ENCODE assay signal across 8 mouse cellular contexts in genomic region chr2:125723086-125723407, GRCm38 (mm10). TPM values are rescaled to one million over a fixed set of nuclear protein-coding genes. Genes with fewer than 3 reads are reported as not detected.
DNase-seq lines count a peak whose midpoint lies in the region; ATAC-seq and TF ChIP-seq lines count a peak whose summit lies in the region.

No protein-coding gene starts in this region.

- peaks cover 18% of the 10 kb centered on the region for H3K4me1 ChIP-seq in thymus, adult 2 months (replicated peaks; ENCODE audit: control insufficient read depth, insufficient read depth, low read length)
- no peaks in the 10 kb centered on the region for H3K4me1 ChIP-seq in liver, embryonic 14.5 days (replicated peaks; ENCODE audit: control insufficient read depth in 2 of 2, insufficient read depth in 2 of 2, low read length in 1 of 2)
- peaks cover 3% of the 10 kb centered on the region; the same call in 1 of the 2 replicates for H3K4me1 ChIP-seq in stomach, postnatal 0 days (replicated peaks; ENCODE audit: control insufficient read depth, insufficient read depth)

- no peak for TF ChIP-seq EP300 in liver, embryonic 14.5 days (IDR thresholded peaks at IDR 0.05; ENCODE audit: low read depth)
- TF ChIP-seq EP300 in stomach, postnatal 0 days (optimal IDR thresholded peaks at IDR 0.05), result no peak

- H3K27ac ChIP-seq in thymus, adult 2 months (ENCODE audit: control insufficient read depth, insufficient read depth, low read length), result no peak overlapping the region
- H3K27ac ChIP-seq in liver, embryonic 14.5 days, result no peak overlapping the region
- no peak overlapping the region for H3K27ac ChIP-seq in stomach, postnatal 0 days (replicated peaks)

- no peak overlapping the region for H3K4me3 ChIP-seq in thymus, adult 2 months (ENCODE audit: control insufficient read depth, insufficient read depth, low read length)
- peak overlapping the region in 1 of 2 experiments; percentile 42; a peak in 2 of 4 replicates for H3K4me3 ChIP-seq in liver, embryonic 14.5 days (ENCODE audit: insufficient read depth in 1 of 2, low read depth in 2 of 2, low read length in 2 of 2)
- peak overlapping the region; percentile 45 for H3K4me3 ChIP-seq in stomach, postnatal 0 days (ENCODE audit: low read depth, low read length)

- peak overlapping the region; percentile 57 for H3K4me2 ChIP-seq in liver, embryonic 14.5 days (ENCODE audit: low read depth)
- peak overlapping the region; percentile 86 for H3K4me2 ChIP-seq in stomach, postnatal 0 days (replicated peaks; ENCODE audit: low read depth)

- peak; percentile 47 for DNase-seq in embryo, embryonic 10 days (ENCODE audit: low spot score)
- DNase-seq in embryo, embryonic 10.5 days (ENCODE audit: low spot score), result no peak
- peak; percentile 23 for DNase-seq in thymus, postnatal 4 days
- no peak for DNase-seq in thymus, adult 2 months
- DNase-seq in liver, embryonic 14.5 days (ENCODE audit: low read depth in 3 of 3, low spot score in 3 of 3), result no peak
- no peak for DNase-seq in stomach, postnatal 0 days (ENCODE audit: low spot score)
- no peak for DNase-seq in urinary bladder, postnatal 36 days (ENCODE audit: low spot score in 2 of 2)
- DNase-seq in spleen, postnatal 14 days (ENCODE audit: low spot score in 2 of 2), result no peak

- H3K27me3 ChIP-seq in thymus, adult 2 months (ENCODE audit: control insufficient read depth, insufficient read depth, low read length), result no peaks in the 10 kb centered on the region
- H3K27me3 ChIP-seq in liver, embryonic 14.5 days (ENCODE audit: control insufficient read depth, insufficient read depth, low read length), result peaks cover 52% of the 10 kb centered on the region
- H3K27me3 ChIP-seq in stomach, postnatal 0 days (ENCODE audit: control insufficient read depth, insufficient read depth, low read length), result no peaks in the 10 kb centered on the region

- TF ChIP-seq POLR2A in thymus, adult 2 months (IDR thresholded peaks at IDR 0.05; ENCODE audit: control insufficient read depth, extremely low read depth, insufficient read depth, low read length, poor library complexity), result no peak

- H3K9me3 ChIP-seq in liver, embryonic 14.5 days (ENCODE audit: control insufficient read depth, low read length), result no peaks in the 10 kb centered on the region
- no peaks in the 10 kb centered on the region for H3K9me3 ChIP-seq in stomach, postnatal 0 days (ENCODE audit: control insufficient read depth, low read length)

- no peak overlapping the region for H3K9ac ChIP-seq in liver, embryonic 14.5 days (replicated peaks)
- 0 out of 2 replicates have a peak overlapping the region, but pooled peaks have one; percentile 4 for H3K9ac ChIP-seq in stomach, postnatal 0 days (ENCODE audit: low read length)

- H3K36me3 ChIP-seq in thymus, adult 2 months (ENCODE audit: control insufficient read depth, insufficient read depth, low read length), result no peaks in the 10 kb centered on the region
- H3K36me3 ChIP-seq in liver, embryonic 14.5 days (replicated peaks; ENCODE audit: control insufficient read depth, insufficient read depth, low read depth), result no peaks in the 10 kb centered on the region
- H3K36me3 ChIP-seq in stomach, postnatal 0 days (ENCODE audit: control insufficient read depth, insufficient read depth, low read length), result no peaks in the 10 kb centered on the region

- TF ChIP-seq CTCF in thymus, adult 2 months (IDR thresholded peaks at IDR 0.05; ENCODE audit: borderline replicate concordance, control insufficient read depth, extremely low read depth, insufficient read depth, low read length, poor library complexity), result no peak
- no peak for TF ChIP-seq CTCF in liver, embryonic 14.5 days (IDR thresholded peaks at IDR 0.05; ENCODE audit: low read depth)
- no peak for TF ChIP-seq CTCF in stomach, postnatal 0 days (IDR thresholded peaks at IDR 0.05; ENCODE audit: low read depth)

- WGBS in thymus, adult 2 months, result 14% methylated on average over 18 of the region's 18 CpGs
- WGBS in liver, embryonic 14.5 days (ENCODE audit: insufficient replicate concordance), result 4% methylated on average over 18 of the region's 18 CpGs
- WGBS in stomach, postnatal 0 days, result 5% methylated on average over 18 of the region's 18 CpGs

- ATAC-seq in liver, embryonic 14.5 days (ENCODE audit: insufficient read depth), result peak; percentile 21; the same call in 1 of the 2 replicates
- ATAC-seq in stomach, postnatal 0 days (ENCODE audit: low FRiP score, low TSS enrichment), result peak; percentile 18; the same call in 1 of the 2 replicates

RNA-seq across cellular contexts. Expression of gene Shc4, which starts 0.9 kb away (rescaled TPM):
- polyA plus RNA-seq in thymus, adult 2 months (2012; rRNA removed), result 0.57 and 0.66 TPM in 2 replicates
- polyA plus RNA-seq in liver, embryonic 14.5 days (2012; rRNA removed), result 0.52 and 0.60 TPM in 2 replicates
- 0.50 and 0.58 TPM in 2 replicates for polyA plus RNA-seq in liver, embryonic 14.5 days (2014; fragmentation: Nextera tagmentation; extraction: Ambion mirVana)
- 1.0 and 1.1 TPM in 2 replicates for polyA plus RNA-seq in stomach, postnatal 0 days (2015; fragmentation: Nextera tagmentation; extraction: Ambion mirVana)

RNA-seq across cellular contexts. Expression of gene Eid1, which starts 50.2 kb away (rescaled TPM):
- polyA plus RNA-seq in thymus, adult 2 months (2012; rRNA removed), result 21.7 and 23.4 TPM in 2 replicates
- polyA plus RNA-seq in liver, embryonic 14.5 days (2012; rRNA removed), result 14.4 and 25.9 TPM in 2 replicates
- polyA plus RNA-seq in liver, embryonic 14.5 days (2014; fragmentation: Nextera tagmentation; extraction: Ambion mirVana), result 45.7 and 48.1 TPM in 2 replicates
- polyA plus RNA-seq in stomach, postnatal 0 days (2015; fragmentation: Nextera tagmentation; extraction: Ambion mirVana), result 97.9 and 98.3 TPM in 2 replicates

RNA-seq across cellular contexts. Expression of gene Secisbp2l, which starts 59.6 kb away (rescaled TPM):
- 16.8 and 20.0 TPM in 2 replicates for polyA plus RNA-seq in thymus, adult 2 months (2012; rRNA removed)
- polyA plus RNA-seq in liver, embryonic 14.5 days (2012; rRNA removed), result 1.7 and 2.5 TPM in 2 replicates
- 3.7 and 4.6 TPM in 2 replicates for polyA plus RNA-seq in liver, embryonic 14.5 days (2014; fragmentation: Nextera tagmentation; extraction: Ambion mirVana)
- 8.7 and 9.5 TPM in 2 replicates for polyA plus RNA-seq in stomach, postnatal 0 days (2015; fragmentation: Nextera tagmentation; extraction: Ambion mirVana)

Comparison
In these comparisons a context has a peak if more than half of its experiments do, and no peak if none do; other contexts are left out.
1. DNase-seq: peak in embryo, embryonic 10 days (single experiment) and thymus, postnatal 4 days (single experiment); none in embryo, embryonic 10.5 days (single experiment), thymus, adult 2 months (single experiment), liver, embryonic 14.5 days (0 of 3), stomach, postnatal 0 days (single experiment), urinary bladder, postnatal 36 days (0 of 2) and spleen, postnatal 14 days (0 of 2).